Mouse (Mus musculus) embryonic facial prominence, embryonic 10.5 days (tissue): ENCODE results near the gene Tnpo2. TPM values are rescaled to one million over a fixed set of nuclear protein-coding genes. Genes with fewer than 3 reads are reported as not detected.
"Not testable (repeated sequence)": the region's sequence is repeated elsewhere in the genome, so short reads cannot be mapped to it uniquely, and the experiment has no call there.

Experiments
- DNase-seq: peaks from one replicate; pipeline ENCODE4 v3.0.0-alpha.2; 2017; ENCODE audit warnings: low spot score
- H3K27ac ChIP-seq: fragments of 300-500 bp; sonication (generic); replicated peaks from 2 replicates; pipeline ENCODE4 v1.5.1; 2016; ENCODE audit warnings: mild to moderate bottlenecking
- H3K27me3 ChIP-seq: fragments of 300-500 bp; sonication (generic); replicated peaks from 2 replicates; pipeline ENCODE4 v1.6.1; 2016; ENCODE audit warnings: low read depth, mild to moderate bottlenecking; ENCODE audit not compliant: poor library complexity, severe bottlenecking
- H3K36me3 ChIP-seq: fragments of 300-500 bp; sonication (generic); replicated peaks from 2 replicates; pipeline ENCODE4 v1.6.1; 2016; ENCODE audit warnings: mild to moderate bottlenecking, moderate library complexity
- H3K4me1 ChIP-seq: fragments of 300-500 bp; sonication (generic); 2 replicates; pipeline ENCODE4 v1.6.1; 2016
- H3K4me3 ChIP-seq: fragments of 300-500 bp; sonication (generic); 2 replicates; pipeline ENCODE4 v1.5.1; 2016; ENCODE audit warnings: mild to moderate bottlenecking, moderate library complexity
- H3K9me3 ChIP-seq: fragments of 300-500 bp; sonication (generic); 2 replicates; pipeline ENCODE4 v1.6.1; 2016; ENCODE audit warnings: mild to moderate bottlenecking
- WGBS: fragments of 180-500 bp; shearing (Covaris S2); methylation state at CpG from one replicate; pipeline ENCODE4 v1.1.7; 2016; 5-methylcytosine and 5-hydroxymethylcytosine counted together
- polyA plus RNA-seq: library from polyadenylated mRNA; unstranded; fragments of >200 nt; fragmentation: Nextera tagmentation; extraction: Ambion mirVana; gene quantifications from 2 replicates; pipeline ENCODE4 v1.2.1, GENCODE M21; 2016

Tnpo2 gene
- polyA plus RNA-seq, 1 experiment from 2014 or later = 31.5 TPM

GRCm38 (mm10) chr8:85080532-85081215, 44.0 kb downstream of the Tnpo2 start, which contains the start of gene Wdr83os:
Gene Wdr83os (plus strand): TSS chr8:85080740.
- WGBS = under 1% methylated on average over 30 of the region's 30 CpGs
- peak; percentile 68 for DNase-seq
- H3K9me3 ChIP-seq = no peaks in the 10 kb centered on the region
- peak within 1 kb of the TSS; percentile 86 for H3K27ac ChIP-seq
- peaks cover 43% of the 10 kb centered on the region for H3K4me1 ChIP-seq
- peak within 1 kb of the TSS; percentile 96 for H3K4me3 ChIP-seq
- no peaks in the 10 kb centered on the region for H3K27me3 ChIP-seq
- H3K36me3 ChIP-seq = peaks cover 46% of the 10 kb centered on the region

GRCm38 (mm10) chr8:85081216-85081555, 44.5 kb downstream of the Tnpo2 start, which contains the start of gene Wdr83:
Gene Wdr83 (minus strand): TSS chr8:85081306.
- Histone ChIP-seq H3K4me1 (peaks cover 43% of the 10 kb centered on the region), H3K36me3 (peaks cover 46% of the 10 kb centered on the region), H3K4me3 (peak within 1 kb of the TSS; percentile 96), H3K9me3 (no peaks in the 10 kb centered on the region), H3K27me3 (no peaks in the 10 kb centered on the region), H3K27ac (peak within 1 kb of the TSS; percentile 86)
- WGBS = 2% methylated on average over 9 of the region's 9 CpGs
- DNase-seq = peak; percentile 67

- not testable (repeated sequence) for H3K27ac ChIP-seq, H3K9me3 ChIP-seq, DNase-seq, H3K27me3 ChIP-seq
- Histone ChIP-seq H3K4me3 (peak overlapping the region; percentile 96; the same call in 1 of the 2 replicates), H3K4me1 (peaks cover 43% of the 10 kb centered on the region), H3K36me3 (peaks cover 46% of the 10 kb centered on the region)
- WGBS = 94% methylated on average over 4 of the region's 4 CpGs
Observed at GRCm38 (mm10) chr8:85082169-85082568, 45.5 kb downstream of the Tnpo2 start.

- DNase-seq = peak; percentile 85
- peaks cover 47% of the 10 kb centered on the region for H3K36me3 ChIP-seq
- H3K9me3 ChIP-seq = no peaks in the 10 kb centered on the region
- H3K27ac ChIP-seq = peak within 1 kb of the TSS; percentile 82
- peaks cover 43% of the 10 kb centered on the region for H3K4me1 ChIP-seq
- H3K4me3 ChIP-seq = peak within 1 kb of the TSS; percentile 73
- no peaks in the 10 kb centered on the region for H3K27me3 ChIP-seq
- 1% methylated on average over 30 of the region's 30 CpGs for WGBS
Observed at GRCm38 (mm10) chr8:85083108-85083813, 46.5 kb downstream of the Tnpo2 start, which contains the start of gene Man2b1. Gene Man2b1 (plus strand): TSS chr8:85083270.

- H3K36me3 ChIP-seq = peaks cover 48% of the 10 kb centered on the region
- no peaks in the 10 kb centered on the region for H3K27me3 ChIP-seq
- no peak overlapping the region for H3K27ac ChIP-seq
- DNase-seq = no peak
- no peaks in the 10 kb centered on the region for H3K9me3 ChIP-seq
- peaks cover 37% of the 10 kb centered on the region for H3K4me1 ChIP-seq
- WGBS = 86% methylated on average over 8 of the region's 8 CpGs
- H3K4me3 ChIP-seq = no peak overlapping the region
Observed at GRCm38 (mm10) chr8:85084633-85085032, 47.9 kb downstream of the Tnpo2 start.

- Histone ChIP-seq H3K36me3 (peaks cover 55% of the 10 kb centered on the region), H3K9me3 (no peaks in the 10 kb centered on the region), H3K27ac (no peak overlapping the region), H3K4me3 (no peak overlapping the region), H3K4me1 (peaks cover 31% of the 10 kb centered on the region), H3K27me3 (no peaks in the 10 kb centered on the region)
- no peak for DNase-seq
- WGBS = 80% methylated on average over 3 of the region's 3 CpGs
Observed at GRCm38 (mm10) chr8:85086238-85086637, 49.5 kb downstream of the Tnpo2 start.

- 86% methylated on average over 2 of the region's 2 CpGs for WGBS
- no peak for DNase-seq
- Histone ChIP-seq H3K4me1 (peaks cover 9% of the 10 kb centered on the region), H3K4me3 (no peak overlapping the region), H3K9me3 (no peaks in the 10 kb centered on the region), H3K27me3 (no peaks in the 10 kb centered on the region), H3K27ac (no peak overlapping the region), H3K36me3 (peaks cover 77% of the 10 kb centered on the region)
Observed at GRCm38 (mm10) chr8:85088771-85089170, 52.1 kb downstream of the Tnpo2 start.

GRCm38 (mm10) chr8:85090856-85091255, 54.1 kb downstream of the Tnpo2 start:
- H3K4me3 ChIP-seq = no peak overlapping the region
- H3K4me1 ChIP-seq = peaks cover 3% of the 10 kb centered on the region; the same call in 1 of the 2 replicates
- H3K9me3 ChIP-seq = no peaks in the 10 kb centered on the region
- peaks cover 85% of the 10 kb centered on the region for H3K36me3 ChIP-seq
- H3K27me3 ChIP-seq = no peaks in the 10 kb centered on the region
- 89% methylated on average over 11 of the region's 11 CpGs for WGBS
- no peak for DNase-seq
- H3K27ac ChIP-seq = no peak overlapping the region

GRCm38 (mm10) chr8:85091526-85092090, 54.9 kb downstream of the Tnpo2 start:
- 30% methylated on average over 21 of the region's 21 CpGs for WGBS
- no peak for DNase-seq
- Histone ChIP-seq H3K4me3 (no peak overlapping the region), H3K27me3 (no peaks in the 10 kb centered on the region), H3K27ac (no peak overlapping the region), H3K9me3 (no peaks in the 10 kb centered on the region), H3K36me3 (peaks cover 87% of the 10 kb centered on the region), H3K4me1 (peaks cover 3% of the 10 kb centered on the region; the same call in 1 of the 2 replicates)

GRCm38 (mm10) chr8:85095051-85095450, 58.3 kb downstream of the Tnpo2 start:
- Histone ChIP-seq H3K36me3 (peaks cover 84% of the 10 kb centered on the region), H3K27ac (no peak overlapping the region), H3K27me3 (no peaks in the 10 kb centered on the region), H3K9me3 (no peaks in the 10 kb centered on the region), H3K4me1 (peaks cover 3% of the 10 kb centered on the region; the same call in 1 of the 2 replicates), H3K4me3 (no peak overlapping the region)
- DNase-seq = no peak
- WGBS = 90% methylated on average over 13 of the region's 13 CpGs

- no peak for DNase-seq
- Histone ChIP-seq H3K4me3 (no peak overlapping the region), H3K4me1 (peaks cover 3% of the 10 kb centered on the region; the same call in 1 of the 2 replicates), H3K36me3 (peaks cover 84% of the 10 kb centered on the region), H3K27me3 (no peaks in the 10 kb centered on the region), H3K9me3 (no peaks in the 10 kb centered on the region), H3K27ac (no peak overlapping the region)
- 94% methylated on average over 7 of the region's 7 CpGs for WGBS
Observed at GRCm38 (mm10) chr8:85095566-85095965, 58.9 kb downstream of the Tnpo2 start.

- Histone ChIP-seq H3K36me3 (peaks cover 79% of the 10 kb centered on the region), H3K4me3 (no peak overlapping the region), H3K9me3 (no peaks in the 10 kb centered on the region), H3K27ac (no peak overlapping the region), H3K27me3 (no peaks in the 10 kb centered on the region), H3K4me1 (peaks cover 1% of the 10 kb centered on the region; the same call in 1 of the 2 replicates)
- no peak for DNase-seq
- 94% methylated on average over 16 of the region's 16 CpGs for WGBS
Observed at GRCm38 (mm10) chr8:85096196-85096595, 59.5 kb downstream of the Tnpo2 start.
